Mouse (Mus musculus): ENCODE results near the gene 4931414P19Rik. TPM values are rescaled to one million over a fixed set of nuclear protein-coding genes. Genes with fewer than 3 reads are reported as not detected.

4931414P19Rik gene
- polyA plus RNA-seq (2016; fragmentation: Nextera tagmentation; extraction: Ambion mirVana) = 8.3 and 9.5 TPM in 2 replicates

DNA sequence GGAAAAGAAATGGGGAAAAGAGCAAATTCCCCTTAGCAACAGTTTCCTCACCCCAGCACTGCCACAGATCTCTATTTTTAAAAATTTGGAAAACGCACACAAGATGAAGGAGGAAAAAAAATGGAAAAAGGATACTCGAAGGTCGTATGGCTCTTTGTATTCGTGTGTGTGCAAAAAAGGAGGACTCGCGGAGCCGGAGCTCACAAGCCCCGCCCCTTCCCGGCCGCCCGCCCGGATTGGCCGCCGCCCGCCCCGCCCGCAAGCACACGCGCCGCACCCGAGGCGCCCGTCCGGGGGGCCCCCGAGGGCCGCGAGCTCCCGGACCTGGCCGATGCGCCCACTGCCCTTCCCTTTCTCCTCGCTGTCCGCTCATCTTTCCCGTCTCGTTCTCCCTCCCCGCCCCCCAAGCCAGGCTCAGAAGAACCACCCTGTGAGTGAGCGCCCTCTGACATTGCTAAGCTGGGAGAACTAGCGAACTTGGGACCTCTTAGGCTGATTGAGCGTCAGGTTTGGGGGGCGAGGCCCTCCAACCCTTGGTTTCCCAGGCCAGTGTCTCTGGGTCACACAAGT, at the start of gene 4931414P19Rik:
4931414P19Rik (minus strand) TSS at position 242 of the 570 bp plus-strand sequence.
- H3K9me3 ChIP-seq = no peaks in the 10 kb centered on the region
- DNase-seq (ENCODE audit: low spot score) = peak; percentile 80
- peaks cover 37% of the 10 kb centered on the region for H3K4me1 ChIP-seq (replicated peaks)
- no peaks in the 10 kb centered on the region for H3K27me3 ChIP-seq (ENCODE audit: insufficient read depth, poor library complexity, severe bottlenecking)
- H3K27ac ChIP-seq = peak within 1 kb of the TSS; percentile 94
- peaks cover 4% of the 10 kb centered on the region for H3K36me3 ChIP-seq
- H3K4me3 ChIP-seq = peak within 1 kb of the TSS; percentile 60
- WGBS = under 1% methylated on average over 39 of the region's 39 CpGs

DNA sequence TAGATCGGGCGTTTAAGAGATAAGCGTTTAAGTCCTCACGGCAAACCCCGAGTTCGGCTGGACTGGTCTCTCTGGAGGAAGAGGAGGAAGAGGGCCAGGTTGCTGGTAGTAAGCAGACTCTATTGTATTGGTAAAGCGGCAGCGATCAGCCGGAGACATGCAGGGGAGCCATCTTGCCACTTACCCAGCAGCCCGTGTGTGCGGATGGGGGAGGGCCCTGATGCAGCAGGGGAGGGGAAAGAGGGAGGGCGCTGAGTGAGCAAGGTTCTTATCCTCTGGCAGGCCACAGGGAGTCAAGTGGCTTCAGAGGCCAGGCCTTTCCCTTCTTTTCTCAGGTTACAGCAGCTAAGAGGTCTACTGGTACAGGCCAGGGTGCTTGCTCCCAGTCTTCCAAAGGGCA, 47.7 kb upstream of the 4931414P19Rik start:
- Histone ChIP-seq H3K4me3 (peak overlapping the region; percentile 61), H3K27ac (peak overlapping the region; percentile 93), H3K27me3 (ENCODE audit: insufficient read depth, poor library complexity, severe bottlenecking) (no peaks in the 10 kb centered on the region), H3K36me3 (peaks cover 84% of the 10 kb centered on the region), H3K9me3 (no peaks in the 10 kb centered on the region), H3K4me1 (replicated peaks) (peaks cover 45% of the 10 kb centered on the region)
- peak; percentile 91 for DNase-seq (ENCODE audit: low spot score)
- under 1% methylated on average over 12 of the region's 12 CpGs for WGBS

DNA sequence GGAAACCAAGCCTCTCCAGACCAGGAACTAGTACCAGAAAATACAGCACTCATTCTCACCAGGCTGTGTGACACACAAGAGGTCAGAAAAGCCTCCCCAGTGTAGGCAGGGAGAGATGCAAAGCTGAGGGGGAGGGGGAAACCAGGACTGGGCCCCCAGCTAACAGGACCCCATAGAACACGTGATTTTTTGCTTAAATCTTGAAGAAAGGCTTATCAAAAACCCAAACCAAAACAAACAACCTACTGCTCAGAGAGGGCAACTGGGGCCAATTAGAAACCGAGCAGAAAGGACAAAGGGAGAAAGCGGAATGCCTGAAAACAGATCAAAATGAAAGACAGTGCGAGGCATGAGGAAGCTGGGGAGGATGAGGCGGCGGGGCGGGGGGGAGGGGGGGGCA, 47.0 kb upstream of the 4931414P19Rik start:
- 1% methylated on average over 7 of the region's 7 CpGs for WGBS
- peaks cover 47% of the 10 kb centered on the region for H3K4me1 ChIP-seq (replicated peaks)

DNA sequence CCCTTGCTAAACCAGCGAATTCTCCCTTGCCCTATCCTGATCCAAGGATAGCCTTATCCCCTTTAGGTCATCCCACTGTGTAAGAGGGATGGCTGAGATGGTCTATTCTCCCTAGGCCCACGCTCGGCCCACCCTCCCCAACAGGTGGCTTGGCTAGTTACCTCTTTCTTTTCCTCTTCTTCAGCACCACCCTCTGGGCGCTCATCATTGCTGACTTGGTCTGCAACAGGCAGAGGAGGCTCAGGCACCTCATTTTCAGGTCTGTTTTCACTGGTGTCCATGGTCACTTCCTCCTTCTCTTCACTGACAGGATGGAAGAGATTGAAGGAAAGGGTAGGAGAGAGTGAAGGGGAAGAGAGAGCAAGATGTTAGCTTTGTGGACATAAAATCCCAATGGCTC, 45.8 kb upstream of the 4931414P19Rik start:
- no peaks in the 10 kb centered on the region for H3K9me3 ChIP-seq
- peak overlapping the region; percentile 61; the same call in 1 of the 2 replicates for H3K4me3 ChIP-seq
- no peaks in the 10 kb centered on the region for H3K27me3 ChIP-seq (ENCODE audit: insufficient read depth, poor library complexity, severe bottlenecking)
- peaks cover 84% of the 10 kb centered on the region for H3K36me3 ChIP-seq
- peaks cover 47% of the 10 kb centered on the region for H3K4me1 ChIP-seq (replicated peaks)
- WGBS = 76% methylated on average over 4 of the region's 4 CpGs
- peak overlapping the region; percentile 41; the same call in 1 of the 2 replicates for H3K27ac ChIP-seq
- no peak for DNase-seq (ENCODE audit: low spot score)

More for the DNA sequence above, 47.0 kb upstream of the 4931414P19Rik start:
- H3K9me3 ChIP-seq = no peaks in the 10 kb centered on the region
- DNase-seq (ENCODE audit: low spot score) = no peak
- H3K27ac ChIP-seq = peak overlapping the region; percentile 93
- H3K36me3 ChIP-seq = peaks cover 84% of the 10 kb centered on the region
- H3K27me3 ChIP-seq (ENCODE audit: insufficient read depth, poor library complexity, severe bottlenecking) = no peaks in the 10 kb centered on the region
- H3K4me3 ChIP-seq = peak overlapping the region; percentile 61

DNA sequence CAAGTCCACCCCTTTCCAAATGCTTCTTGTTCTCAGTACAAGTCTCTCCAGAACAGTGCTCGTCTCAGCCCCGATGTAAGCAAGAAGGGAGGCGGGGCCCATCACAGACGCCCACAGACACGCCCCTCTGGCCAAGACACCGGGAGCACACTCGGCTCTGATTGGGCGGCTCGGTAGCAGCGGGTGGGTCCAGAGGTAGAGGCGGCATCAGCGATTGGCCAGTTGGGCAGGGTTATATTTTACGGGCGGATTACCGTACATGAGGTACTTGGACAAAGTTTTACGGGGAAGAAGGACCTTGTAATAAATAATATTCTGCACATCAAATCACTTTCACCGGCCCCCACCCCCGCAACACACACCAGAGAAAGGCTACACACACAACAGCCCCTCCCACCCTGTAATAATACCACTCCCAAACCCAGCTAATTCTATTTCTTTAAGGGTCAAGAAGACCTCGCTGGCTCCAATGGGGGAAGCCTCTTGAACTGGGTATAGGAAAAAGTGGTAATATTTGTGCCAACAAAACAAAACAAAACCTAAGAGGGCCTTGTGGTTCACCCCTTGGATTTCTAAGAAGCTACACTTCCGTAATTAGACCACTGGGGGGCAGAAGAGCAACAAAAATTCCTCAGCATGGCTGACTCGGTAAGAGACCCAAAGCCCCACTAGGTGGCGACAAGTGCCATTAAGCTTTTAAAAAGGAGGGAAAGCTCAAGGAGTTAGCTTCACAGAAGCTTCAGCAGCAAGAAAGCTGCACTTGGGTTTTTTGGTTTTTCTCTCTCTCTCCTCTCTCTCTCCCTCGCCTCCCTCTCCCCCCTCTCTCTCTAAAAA, 45.0 kb upstream of the 4931414P19Rik start:
- peak overlapping the region; percentile 61; the same call in 1 of the 2 replicates for H3K4me3 ChIP-seq
- WGBS = 69% methylated on average over 23 of the region's 23 CpGs
- peak; percentile 86 for DNase-seq (ENCODE audit: low spot score)
- peaks cover 84% of the 10 kb centered on the region for H3K36me3 ChIP-seq
- peak overlapping the region; percentile 41; the same call in 1 of the 2 replicates for H3K27ac ChIP-seq
- H3K27me3 ChIP-seq (ENCODE audit: insufficient read depth, poor library complexity, severe bottlenecking) = no peaks in the 10 kb centered on the region
- H3K9me3 ChIP-seq = no peaks in the 10 kb centered on the region
- peaks cover 47% of the 10 kb centered on the region for H3K4me1 ChIP-seq (replicated peaks)

DNA sequence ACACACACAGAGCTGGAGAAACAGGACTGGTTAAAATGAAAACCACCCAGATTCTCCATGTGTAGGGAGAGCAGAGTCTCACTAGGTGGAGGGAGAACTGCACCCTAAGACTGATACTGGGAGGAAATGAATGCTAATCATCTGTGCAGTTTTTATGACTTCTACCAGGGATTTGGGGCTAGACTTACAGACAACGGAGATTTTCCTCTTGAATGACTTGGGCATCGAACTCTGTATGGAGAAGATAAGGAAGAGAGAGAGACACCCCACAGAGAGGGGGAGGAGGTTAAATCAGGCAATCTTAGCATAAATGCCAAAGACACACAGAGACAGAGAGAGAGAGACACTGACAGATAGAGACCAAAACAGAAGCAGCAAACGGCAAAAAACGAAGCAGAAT, 42.1 kb upstream of the 4931414P19Rik start:
- H3K36me3 ChIP-seq = peaks cover 94% of the 10 kb centered on the region
- no peak overlapping the region for H3K27ac ChIP-seq
- no peaks in the 10 kb centered on the region for H3K27me3 ChIP-seq (ENCODE audit: insufficient read depth, poor library complexity, severe bottlenecking)
- H3K9me3 ChIP-seq = no peaks in the 10 kb centered on the region
- H3K4me1 ChIP-seq (replicated peaks) = peaks cover 37% of the 10 kb centered on the region
- DNase-seq (ENCODE audit: low spot score) = no peak
- 88% methylated on average over 4 of the region's 4 CpGs for WGBS
- no peak overlapping the region for H3K4me3 ChIP-seq

DNA sequence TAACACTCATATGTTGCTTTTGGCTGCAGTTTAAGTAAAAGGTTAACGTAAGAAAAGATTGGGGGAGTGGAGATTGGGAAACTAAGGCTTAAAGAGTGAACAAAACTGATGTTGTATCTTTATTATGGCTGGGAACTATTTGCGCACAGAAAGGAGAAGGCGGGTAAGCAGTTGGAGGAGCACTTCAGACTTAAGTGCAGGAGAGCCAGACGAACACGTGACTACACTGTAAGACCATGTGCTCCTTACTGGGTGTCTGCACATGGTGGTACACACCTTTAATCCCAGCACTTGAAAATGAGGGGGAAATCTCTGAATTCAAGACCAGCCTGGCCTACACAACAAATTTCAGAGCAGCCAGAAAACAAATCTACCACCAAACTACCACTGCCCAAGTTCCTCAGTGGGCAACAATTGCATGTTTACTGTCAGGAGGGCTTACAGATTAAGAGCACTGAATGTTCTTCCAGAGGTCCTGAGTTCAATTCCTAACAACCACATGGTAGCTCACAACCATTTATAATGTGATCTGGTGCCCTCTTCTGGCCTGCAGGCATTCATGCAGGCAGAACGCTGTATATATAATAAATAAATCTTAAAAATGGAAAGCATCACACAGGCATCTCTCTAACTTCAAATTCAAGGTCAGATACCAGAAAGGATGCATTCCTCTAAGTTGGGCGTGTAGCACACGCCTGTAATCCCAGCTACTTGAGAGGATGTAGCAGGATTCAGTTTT, 41.3 kb upstream of the 4931414P19Rik start:
- no peak for DNase-seq (ENCODE audit: low spot score)
- H3K27ac ChIP-seq = no peak overlapping the region
- H3K27me3 ChIP-seq (ENCODE audit: insufficient read depth, poor library complexity, severe bottlenecking) = no peaks in the 10 kb centered on the region
- no peak overlapping the region for H3K4me3 ChIP-seq
- 95% methylated on average over 8 of the region's 8 CpGs for WGBS
- H3K36me3 ChIP-seq = peaks cover 99% of the 10 kb centered on the region
- peaks cover 31% of the 10 kb centered on the region for H3K4me1 ChIP-seq (replicated peaks)
- H3K9me3 ChIP-seq = no peaks in the 10 kb centered on the region

DNA sequence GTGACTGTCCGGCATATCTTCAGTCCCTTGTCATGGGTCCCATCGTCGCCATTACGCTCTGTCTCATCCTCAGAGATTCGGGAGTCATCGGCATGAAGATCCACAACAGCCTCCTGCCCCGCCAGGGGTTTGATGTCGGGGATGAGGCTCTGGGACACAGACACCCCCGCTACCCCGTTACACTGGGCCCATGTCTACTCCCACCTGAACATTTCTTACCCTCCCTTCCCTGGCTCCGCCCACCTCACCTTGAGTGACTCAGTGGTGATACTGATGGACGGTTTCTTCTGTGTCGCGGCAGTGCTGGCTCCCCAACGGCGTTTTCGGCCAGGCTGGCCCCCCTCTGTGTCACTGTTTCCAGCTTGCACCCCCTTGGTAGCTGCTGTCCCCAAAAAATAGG, 40.7 kb upstream of the 4931414P19Rik start:
- Histone ChIP-seq H3K36me3 (peaks cover 96% of the 10 kb centered on the region), H3K27me3 (ENCODE audit: insufficient read depth, poor library complexity, severe bottlenecking) (no peaks in the 10 kb centered on the region), H3K4me3 (no peak overlapping the region), H3K9me3 (no peaks in the 10 kb centered on the region), H3K27ac (no peak overlapping the region), H3K4me1 (replicated peaks) (peaks cover 31% of the 10 kb centered on the region)
- WGBS = 96% methylated on average over 17 of the region's 17 CpGs
- DNase-seq (ENCODE audit: low spot score) = no peak

DNA sequence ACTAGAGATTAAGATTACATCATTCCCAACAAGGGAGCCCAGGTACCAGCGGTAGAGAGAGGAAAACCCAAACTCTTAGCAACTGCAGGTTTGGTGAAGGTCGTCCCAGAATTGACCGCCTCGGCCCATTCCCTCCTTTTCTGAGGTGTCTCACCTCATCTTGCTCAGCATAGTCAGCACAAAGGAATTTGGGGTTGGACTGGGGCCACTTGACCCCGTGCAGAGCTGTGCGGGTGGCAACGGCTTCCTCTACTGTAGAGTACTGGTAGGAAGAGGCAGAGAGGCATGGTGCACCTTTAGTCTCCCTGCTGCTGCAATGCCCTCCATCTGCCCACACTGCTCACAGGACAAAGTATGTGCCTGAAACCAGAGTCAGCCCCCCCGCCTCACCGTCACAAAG, 38.5 kb upstream of the 4931414P19Rik start:
- H3K27me3 ChIP-seq (ENCODE audit: insufficient read depth, poor library complexity, severe bottlenecking) = no peaks in the 10 kb centered on the region
- 93% methylated on average over 9 of the region's 9 CpGs for WGBS
- no peak overlapping the region for H3K27ac ChIP-seq
- H3K4me3 ChIP-seq = no peak overlapping the region
- peaks cover 35% of the 10 kb centered on the region for H3K4me1 ChIP-seq (replicated peaks)
- H3K9me3 ChIP-seq = no peaks in the 10 kb centered on the region
- H3K36me3 ChIP-seq = peaks cover 77% of the 10 kb centered on the region
- DNase-seq (ENCODE audit: low spot score) = no peak

DNA sequence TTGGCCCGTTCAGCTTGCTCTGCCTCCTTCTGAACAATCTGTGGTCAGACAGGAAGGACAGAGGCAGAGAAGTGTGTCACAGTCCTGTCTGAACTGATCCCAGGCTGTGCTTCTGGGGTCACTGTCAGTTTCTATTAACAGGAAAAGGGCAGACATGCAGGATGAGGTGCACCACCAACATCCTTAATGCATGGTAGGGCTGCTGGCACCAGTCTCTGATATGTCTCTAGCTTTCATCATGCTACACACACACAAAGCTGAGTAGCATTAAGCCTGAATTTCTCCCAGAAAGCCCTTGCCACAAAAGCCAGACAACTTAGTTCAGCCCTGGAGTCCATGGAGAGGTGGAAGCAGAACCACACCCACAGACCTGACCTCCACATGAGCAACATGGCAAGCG, 37.2 kb upstream of the 4931414P19Rik start:
- H3K4me1 ChIP-seq (replicated peaks) = peaks cover 31% of the 10 kb centered on the region
- DNase-seq (ENCODE audit: low spot score) = no peak
- WGBS = 90% methylated on average over 2 of the region's 2 CpGs
- no peak overlapping the region for H3K4me3 ChIP-seq
- H3K27me3 ChIP-seq (ENCODE audit: insufficient read depth, poor library complexity, severe bottlenecking) = no peaks in the 10 kb centered on the region
- H3K27ac ChIP-seq = no peak overlapping the region
- H3K36me3 ChIP-seq = peaks cover 78% of the 10 kb centered on the region
- H3K9me3 ChIP-seq = no peaks in the 10 kb centered on the region

DNA sequence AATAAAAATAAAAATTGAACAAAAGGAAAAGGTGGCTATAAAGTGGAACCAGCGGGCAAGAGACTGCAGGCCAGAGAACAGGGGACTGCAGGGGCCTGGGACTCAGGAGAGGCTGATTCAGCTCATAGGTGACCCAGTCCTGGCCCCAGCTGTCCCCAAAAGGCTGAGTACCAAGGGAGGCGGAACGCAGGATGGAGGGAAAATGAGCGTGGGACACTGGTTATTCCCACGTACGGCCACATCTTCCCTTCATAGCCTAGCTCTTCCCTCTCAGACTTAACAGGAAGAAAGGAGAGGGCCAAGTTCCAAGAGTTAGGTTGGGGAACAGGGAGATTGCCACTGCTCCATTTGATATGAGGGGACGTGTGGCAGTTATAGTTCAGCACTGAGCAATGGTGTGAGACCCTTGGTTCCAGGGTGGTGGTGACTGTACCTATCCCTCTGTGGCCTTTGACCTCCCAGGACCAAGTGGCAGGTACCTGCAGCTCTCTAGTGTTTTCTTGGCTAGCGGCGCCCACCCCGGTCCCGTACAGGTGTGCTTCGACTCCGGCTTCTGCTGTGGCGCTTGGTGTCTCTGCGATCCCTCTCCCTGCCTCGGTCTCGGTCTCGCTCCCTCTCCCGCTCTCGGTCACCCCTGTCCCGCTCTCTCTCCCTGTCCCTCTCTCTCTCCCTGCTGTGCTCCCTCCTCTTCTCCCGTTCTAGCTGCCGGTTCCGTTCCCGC, 36.6 kb upstream of the 4931414P19Rik start:
- Histone ChIP-seq H3K4me1 (replicated peaks) (peaks cover 31% of the 10 kb centered on the region), H3K9me3 (no peaks in the 10 kb centered on the region), H3K36me3 (peaks cover 78% of the 10 kb centered on the region), H3K27ac (no peak overlapping the region), H3K27me3 (ENCODE audit: insufficient read depth, poor library complexity, severe bottlenecking) (no peaks in the 10 kb centered on the region), H3K4me3 (peak overlapping the region; percentile 87; the same call in 1 of the 2 replicates)
- no peak for DNase-seq (ENCODE audit: low spot score)
- WGBS = 83% methylated on average over 25 of the region's 25 CpGs

DNA sequence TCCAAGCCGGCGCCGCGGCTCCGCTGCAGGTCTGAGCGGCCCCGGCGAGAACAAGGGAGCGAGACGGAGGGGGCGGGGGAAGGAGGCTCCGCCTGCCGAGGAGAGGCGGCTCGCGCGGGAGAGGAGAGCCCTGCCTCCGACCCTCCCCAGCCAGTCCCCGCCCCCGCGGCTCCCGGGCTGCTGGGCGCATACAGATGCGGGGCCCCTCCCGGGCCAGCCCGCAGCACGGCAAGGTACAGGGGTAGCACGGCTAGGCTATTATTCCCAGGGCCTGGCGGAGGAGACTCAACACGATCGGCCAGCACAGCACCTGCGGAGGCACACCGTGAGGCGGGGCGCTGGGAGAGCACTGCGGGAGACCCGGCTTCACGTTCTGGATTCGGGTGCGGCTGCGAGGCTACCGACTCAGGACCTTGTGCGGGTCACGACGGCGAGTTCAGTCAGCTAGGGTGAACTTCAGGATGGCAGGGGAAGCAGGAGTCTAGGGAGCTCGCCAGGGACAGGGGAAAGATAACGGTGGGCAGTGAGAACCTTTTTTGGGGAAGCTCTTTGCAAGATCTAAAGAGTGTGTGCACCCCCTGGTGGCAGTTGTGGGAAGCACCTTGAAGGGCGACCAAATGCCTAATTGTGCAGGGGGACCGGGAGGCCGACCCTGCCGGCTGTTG, 35.6 kb upstream of the 4931414P19Rik start, which contains the start of gene Cdh24:
Cdh24 (minus strand) TSS at position 60 of the 665 bp plus-strand sequence.
- Histone ChIP-seq H3K4me3 (peak within 1 kb of the TSS; percentile 87), H3K27ac (peak within 1 kb of the TSS; percentile 96), H3K4me1 (replicated peaks) (peaks cover 31% of the 10 kb centered on the region), H3K36me3 (peaks cover 78% of the 10 kb centered on the region), H3K9me3 (no peaks in the 10 kb centered on the region), H3K27me3 (ENCODE audit: insufficient read depth, poor library complexity, severe bottlenecking) (no peaks in the 10 kb centered on the region)
- under 1% methylated on average over 52 of the region's 52 CpGs for WGBS
- peak; percentile 92 for DNase-seq (ENCODE audit: low spot score)

Measured in hindbrain, embryonic 10.5 days (tissue).